Mouse (Mus musculus): ENCODE data around the gene Nrcam.

Nrcam gene

DNA sequence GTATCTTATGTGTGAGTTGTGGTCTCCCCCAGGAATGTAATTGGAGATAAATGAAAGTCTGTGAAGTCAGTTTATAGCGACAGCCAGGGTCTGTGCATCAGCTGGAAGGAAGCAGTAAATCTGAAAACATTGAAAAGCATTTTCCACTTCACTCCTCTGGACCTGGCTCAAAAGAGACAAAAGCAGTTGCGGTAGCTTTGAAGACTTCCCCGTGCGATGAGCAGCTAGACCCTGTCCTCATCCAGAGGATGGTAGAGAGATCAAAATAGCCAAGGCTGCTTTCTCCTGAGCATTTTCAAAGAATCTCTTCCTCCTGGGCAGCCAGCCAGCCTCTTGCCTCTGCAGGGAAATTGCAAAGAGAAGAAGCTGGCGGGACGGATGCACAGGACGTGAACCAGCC, 102.3 kb downstream of the Nrcam start:
- in situ Hi-C loops (cut with MboI; ENCODE audit: low sequenced_read_pairs) = no loop called here

DNA sequence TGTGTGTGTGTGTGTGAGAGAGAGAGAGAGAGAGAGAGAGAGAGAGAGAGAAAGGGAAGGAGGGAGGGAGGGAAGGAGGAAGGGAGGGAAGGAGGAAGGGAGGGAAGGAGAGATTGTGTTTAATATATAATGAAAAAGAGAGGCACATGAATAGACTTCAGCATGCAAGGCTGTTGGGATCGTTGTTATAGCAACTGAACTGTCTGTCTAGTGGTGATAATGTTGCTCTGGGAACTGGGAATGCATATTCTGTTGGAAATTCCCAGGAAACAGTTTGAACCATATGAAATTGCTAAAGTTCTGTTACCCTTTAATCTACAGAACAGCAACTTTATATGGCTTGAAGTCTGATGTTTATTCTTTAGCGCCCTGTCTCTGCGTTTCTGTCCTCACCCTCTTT, 104.0 kb downstream of the Nrcam start:
- in situ Hi-C loops (cut with MboI; ENCODE audit: low sequenced_read_pairs) = no loop called here

DNA sequence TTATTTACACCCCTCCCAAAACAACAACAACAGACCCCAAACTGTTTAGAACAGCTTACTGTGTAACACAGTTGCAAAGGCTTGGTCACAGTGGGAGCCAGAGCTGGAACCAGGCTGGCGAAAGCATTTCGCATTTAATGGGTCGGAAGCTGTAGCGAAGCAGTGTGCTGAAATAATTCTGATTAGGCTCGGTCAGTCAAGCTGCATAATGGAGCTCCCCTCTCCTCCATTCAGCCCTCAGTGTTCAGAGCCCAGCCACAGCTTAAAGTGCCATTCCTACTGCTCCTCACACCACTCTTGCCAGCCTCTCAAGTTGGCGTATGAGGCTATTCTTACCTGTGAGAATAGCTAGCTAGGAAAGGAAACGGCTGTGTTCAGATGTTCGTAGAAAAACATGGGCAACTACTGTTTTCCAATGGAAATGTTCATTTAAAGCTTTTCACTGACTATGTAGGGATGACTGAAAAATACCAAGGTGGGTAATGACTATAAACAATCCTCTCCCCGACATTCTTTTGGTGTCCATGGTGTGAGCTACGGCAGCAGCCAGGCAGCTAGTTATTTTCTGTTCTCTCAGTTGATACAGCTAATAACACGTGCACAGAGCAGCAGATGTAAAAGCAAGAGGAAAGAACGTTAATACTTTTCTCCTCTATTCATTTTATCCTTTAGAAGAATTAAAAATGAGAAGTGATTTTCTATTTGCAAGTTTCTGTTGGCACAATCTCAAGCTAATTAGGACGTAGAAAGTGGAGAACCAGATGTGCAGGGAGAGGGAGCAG, 108.6 kb downstream of the Nrcam start:
- in situ Hi-C loops (cut with MboI; ENCODE audit: low sequenced_read_pairs) = no loop called here

DNA sequence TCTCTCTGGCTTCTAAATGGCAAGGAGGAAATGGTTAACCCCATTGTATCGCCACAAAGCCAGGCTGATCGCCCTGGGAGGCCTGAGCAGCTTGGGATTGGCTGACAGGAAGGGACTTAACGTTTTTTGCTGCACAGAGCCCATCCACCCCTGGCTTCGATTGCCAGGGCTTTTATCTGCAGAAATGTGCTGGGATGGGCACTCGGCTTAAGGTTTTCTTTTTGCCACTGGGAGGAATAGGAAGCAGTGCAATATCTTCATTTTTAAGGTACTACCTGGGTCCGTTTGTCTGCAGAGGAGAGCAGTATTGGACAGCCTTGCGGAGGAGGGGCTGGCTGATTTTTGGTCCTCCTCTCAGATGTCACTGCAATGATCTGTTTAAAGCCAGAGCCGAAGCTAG, 110.2 kb downstream of the Nrcam start:
- in situ Hi-C loops (cut with MboI; ENCODE audit: low sequenced_read_pairs) = no loop called here

DNA sequence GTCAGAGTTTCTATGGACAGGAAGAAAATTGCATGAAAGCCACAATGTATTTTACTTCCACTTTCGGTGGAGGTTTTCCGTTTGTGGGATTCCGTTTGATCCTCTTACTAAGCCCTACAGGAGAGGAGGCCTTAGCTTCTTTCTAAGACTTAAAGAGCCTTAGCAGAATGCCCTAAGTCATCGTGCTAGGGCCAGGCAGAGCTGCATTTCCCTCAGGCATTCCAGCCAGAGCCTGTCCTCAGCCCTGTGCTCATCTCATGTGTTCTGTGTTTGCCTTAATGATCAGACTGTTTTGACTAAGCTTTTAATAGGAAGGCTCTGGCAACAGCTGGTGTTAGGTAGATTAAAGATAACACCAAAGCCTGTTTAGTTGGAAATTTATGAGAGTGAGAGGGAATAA, 111.5 kb downstream of the Nrcam start:
- in situ Hi-C loops (cut with MboI; ENCODE audit: low sequenced_read_pairs) = no loop called here

DNA sequence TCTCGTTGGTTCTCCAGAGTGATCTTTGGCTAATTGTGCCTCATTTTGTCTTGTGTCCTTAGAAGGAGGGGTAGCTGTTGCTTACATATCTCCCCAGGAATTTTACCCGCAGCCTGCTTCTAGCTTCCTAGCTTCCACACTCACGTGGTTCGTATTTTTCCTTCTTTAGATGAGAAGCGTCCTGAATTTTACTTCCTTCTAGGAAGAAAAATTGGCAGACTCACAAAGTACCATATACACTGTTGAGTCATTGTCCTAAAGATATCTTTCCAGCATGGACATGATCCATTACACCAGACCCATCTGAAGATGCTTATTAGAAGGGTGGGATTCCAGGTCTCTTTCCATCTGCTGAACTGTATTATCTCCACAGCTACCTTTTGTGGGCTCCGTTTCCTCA, 122.2 kb downstream of the Nrcam start:
- in situ Hi-C loops (cut with MboI; ENCODE audit: low sequenced_read_pairs) = no loop called here

DNA sequence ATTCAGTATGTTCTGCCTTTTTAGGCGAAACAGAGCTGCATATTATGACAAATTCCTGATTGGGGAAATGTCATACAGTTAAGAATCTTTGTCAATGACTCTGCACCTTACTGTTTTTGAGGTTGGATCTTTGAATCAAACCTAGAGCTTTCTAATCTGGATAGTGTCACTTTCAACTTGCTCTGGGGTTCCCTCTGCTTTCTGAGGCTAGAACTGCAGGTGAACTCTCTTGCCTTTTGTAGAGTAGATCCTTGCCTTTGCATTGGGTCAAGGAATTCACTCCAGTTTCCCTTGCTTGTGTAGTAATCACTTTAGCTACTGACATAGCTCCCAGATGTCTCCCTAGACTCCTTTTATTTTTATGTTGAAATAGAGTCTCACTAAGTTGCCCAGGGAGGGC, 123.1 kb downstream of the Nrcam start:
- in situ Hi-C loops (cut with MboI; ENCODE audit: low sequenced_read_pairs) = no loop called here

DNA sequence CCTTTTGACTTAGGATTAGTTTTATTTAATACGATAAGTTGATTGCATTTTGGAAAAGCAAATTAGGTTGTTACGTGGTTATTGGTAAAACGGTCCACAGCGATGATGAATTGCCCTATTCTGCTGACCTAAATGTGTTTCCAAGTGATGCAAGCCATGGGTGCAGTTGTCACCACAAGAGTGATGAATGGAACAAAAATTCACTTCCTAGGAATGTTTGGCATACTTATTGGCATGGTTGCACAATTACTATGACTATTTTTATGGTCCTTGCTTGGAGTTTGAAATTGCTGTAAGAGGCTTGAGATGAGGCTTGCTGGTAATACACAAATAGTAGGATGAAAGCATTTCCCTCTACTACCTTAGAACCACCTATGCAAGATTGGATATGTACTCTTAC, 125.1 kb downstream of the Nrcam start:
- in situ Hi-C loops (cut with MboI; ENCODE audit: low sequenced_read_pairs) = no loop called here

DNA sequence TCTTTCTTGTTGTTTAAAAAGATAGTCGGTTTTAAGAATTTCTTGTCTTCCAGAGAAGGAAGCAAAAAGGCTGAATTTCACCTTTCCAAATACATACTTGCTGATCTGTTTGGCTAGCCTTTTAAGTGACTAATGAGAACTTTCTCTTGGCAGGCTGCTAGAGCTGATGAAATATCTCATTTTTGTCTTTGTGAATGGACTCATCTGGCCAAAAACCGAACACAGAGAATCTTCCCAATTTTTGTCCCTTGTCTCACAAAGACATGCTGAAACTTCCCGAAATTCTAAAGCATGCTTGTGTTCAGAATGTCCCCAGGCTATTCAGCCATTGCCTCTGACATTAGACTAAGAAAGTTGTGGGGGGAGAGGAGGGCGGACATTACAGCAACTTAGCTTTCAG, 129.3 kb downstream of the Nrcam start:
- in situ Hi-C loops (cut with MboI; ENCODE audit: low sequenced_read_pairs) = no loop called here

DNA sequence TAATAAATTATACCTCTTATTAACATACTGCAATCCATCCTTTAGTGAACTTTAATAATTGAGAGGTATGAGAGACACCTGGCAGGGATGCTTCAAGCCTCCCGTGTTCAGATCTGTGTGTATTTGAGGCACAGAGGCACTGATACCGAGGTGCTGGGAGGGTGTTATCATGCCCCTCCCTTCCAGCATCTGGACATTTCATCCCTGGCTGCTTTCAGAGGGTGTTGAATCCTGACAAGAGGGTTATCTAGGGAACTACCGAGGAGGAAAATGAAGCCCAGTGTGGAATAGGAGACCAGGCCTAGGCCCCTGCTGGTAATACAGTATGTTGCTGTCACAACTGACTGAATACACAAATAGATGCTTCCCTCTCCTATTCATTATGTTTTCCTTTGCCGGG, 133.8 kb downstream of the Nrcam start:
- in situ Hi-C loops (cut with MboI; ENCODE audit: low sequenced_read_pairs) = no loop called here

DNA sequence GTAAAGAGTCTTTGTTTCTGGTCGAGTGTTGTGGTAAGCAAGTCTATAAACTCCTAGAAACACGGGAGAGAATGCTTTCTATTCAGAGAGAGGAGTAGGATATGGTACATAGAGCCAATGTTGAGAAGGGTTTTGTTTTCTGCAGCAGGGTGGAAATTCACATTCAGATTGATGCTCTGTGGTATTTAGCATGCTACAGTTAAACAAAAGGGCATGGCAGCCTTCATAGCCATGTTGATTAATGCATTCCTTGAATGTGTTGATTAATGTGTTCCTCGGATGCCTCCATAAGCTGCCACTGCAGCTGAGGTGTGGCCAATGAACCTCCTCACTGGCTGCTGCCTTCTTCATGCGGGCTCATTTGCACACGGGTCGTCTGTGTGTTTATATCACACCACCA, 134.3 kb downstream of the Nrcam start:
- in situ Hi-C loops (cut with MboI; ENCODE audit: low sequenced_read_pairs) = no loop called here

DNA sequence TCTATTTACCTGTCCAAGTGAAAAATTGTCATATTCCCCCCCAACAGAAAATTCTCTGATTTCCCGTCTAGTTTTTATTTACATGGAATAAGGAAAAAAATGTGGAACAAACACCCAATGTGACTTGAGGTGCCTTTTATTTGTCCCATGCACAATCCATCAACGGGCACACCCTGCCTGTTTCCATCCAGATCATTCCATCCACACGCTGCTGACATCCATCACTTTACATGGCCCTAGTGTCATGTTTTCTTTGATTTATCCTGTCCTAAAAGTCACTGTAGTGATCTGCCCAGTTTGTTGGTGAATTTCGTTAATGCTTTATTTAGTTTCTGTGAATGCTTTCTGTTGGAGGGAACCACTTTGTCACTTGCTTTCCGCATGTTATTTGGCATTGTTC, 142.4 kb downstream of the Nrcam start:
- in situ Hi-C loops (cut with MboI; ENCODE audit: low sequenced_read_pairs) = no loop called here

DNA sequence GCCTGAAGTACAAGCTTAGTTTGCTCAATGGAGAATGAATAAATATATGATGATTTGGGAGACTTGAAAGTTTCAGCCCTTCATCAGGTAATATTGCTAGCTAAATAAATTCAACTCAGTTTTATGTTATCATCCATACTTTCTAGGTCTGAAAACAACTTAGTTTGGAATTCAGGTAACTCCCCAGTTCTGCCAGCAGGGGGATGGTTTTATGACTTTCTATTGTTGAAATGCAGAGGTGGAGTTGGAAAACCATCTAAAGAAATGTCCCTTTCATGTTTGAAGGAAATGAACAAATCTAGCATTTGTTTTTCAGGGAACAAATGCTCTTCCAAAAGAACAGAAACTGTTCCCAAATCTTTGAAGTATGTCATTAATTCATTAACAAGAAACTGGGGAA, 146.7 kb downstream of the Nrcam start:
- in situ Hi-C loops (cut with MboI; ENCODE audit: low sequenced_read_pairs) = no loop called here

DNA sequence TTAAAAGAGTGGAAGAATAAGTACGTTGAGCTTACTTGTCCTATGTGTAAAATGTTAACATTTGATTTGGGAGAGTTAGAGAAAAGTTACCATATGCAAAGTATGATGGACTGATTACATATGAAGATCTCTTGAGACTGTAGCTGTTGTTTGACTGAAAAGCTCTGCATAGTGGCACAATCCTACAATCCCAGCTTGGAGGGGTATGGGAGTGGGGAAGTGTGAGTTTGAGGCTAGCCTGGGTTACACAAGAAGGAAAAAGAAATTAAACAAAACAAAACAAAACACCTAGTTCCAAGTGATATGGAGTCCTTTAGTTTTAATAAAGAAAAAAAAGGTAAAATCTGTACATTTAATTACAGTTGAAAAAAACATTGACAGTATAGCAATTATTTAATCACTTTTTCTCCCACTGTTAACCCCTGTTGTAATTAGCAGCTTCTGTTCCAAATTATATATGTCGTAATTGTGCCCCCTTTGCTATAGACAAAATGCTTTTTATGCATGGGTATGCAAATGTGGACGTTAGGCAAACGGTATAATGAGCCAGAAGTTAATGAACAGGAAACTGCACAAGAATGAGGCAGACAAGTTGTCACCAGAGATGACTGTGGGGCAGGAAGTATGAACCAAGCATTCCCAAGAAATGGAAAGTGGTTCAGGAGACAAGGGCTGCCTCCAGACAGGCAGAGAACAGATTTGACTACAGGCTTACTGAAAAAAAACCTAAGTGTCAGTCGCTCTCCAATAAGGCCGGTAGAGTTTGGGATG, 150.8 kb downstream of the Nrcam start:
- in situ Hi-C loops (cut with MboI; ENCODE audit: low sequenced_read_pairs) = no loop called here

DNA sequence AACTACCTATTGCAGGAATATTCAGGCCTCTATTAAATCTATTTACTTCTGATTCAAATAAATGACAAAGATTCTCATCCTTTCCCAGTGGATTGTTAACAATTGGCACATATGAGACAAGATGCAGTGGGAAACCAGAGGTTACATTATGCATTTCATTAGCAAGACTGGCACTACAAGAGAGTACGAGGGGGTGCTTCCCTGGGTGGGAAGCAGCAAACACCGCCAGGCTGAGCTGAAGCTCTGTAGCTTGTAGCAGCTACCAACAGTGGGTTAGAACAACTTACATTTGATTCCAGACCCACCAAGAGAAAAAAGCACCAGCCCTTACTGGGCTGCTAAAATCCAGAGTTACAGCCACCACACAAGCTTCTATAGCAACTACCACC, 151.3 kb downstream of the Nrcam start:
- in situ Hi-C loops (cut with MboI; ENCODE audit: low sequenced_read_pairs) = no loop called here

DNA sequence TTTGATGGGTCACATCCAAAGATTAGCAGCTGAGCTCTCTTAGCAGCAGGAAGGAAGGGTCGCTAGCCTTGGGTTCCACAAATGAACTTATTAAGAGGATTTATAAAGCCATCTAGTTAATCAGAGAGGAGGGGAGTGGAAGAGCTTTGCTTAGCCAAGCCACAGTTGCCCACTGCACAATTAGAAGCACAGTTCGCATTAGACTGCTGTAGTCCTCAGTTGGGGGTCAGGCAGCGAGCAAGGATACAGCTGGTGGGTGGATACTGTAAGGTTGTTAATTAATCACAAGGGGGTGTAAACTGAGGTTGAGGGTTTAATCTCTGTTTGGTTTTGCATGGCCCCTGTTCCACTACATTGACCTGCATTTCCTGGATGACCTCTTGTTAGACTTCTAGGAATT, 152.7 kb downstream of the Nrcam start:
- in situ Hi-C loops (cut with MboI; ENCODE audit: low sequenced_read_pairs) = no loop called here

DNA sequence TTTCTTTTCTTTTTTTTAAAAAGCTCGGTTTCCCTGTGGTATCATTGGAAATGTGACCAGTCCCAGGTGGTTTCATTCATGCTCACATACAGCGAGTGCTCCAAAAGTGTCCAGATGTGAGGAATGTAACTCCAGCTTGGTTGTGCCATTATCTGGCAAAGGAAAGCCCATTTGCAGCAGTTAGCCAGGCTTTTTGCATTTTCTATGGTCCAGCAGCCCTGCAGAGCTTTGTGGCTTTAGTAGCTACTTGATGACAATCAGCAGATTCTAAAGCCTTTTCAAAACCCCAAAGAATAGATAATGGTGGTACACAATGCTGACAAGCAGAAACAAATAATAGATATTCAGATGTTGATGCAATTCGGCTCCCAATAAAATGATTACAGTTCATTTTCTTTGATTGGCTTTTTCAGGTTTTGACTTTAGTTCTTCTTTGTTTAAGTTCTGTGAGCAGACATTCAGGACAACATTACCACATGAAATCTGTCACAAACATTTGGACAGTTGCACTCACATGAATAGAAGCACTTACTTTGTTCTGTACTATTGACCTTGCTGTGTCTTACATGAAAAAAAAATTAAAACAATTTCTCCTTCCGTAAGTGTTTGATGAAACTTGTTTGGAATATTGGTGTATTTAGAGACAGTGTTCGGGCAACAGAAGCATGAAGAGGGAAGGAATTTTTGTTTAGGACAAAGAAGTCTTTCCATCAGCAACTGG, 164.2 kb downstream of the Nrcam start:
- in situ Hi-C loops (cut with MboI; ENCODE audit: low sequenced_read_pairs) = no loop called here

DNA sequence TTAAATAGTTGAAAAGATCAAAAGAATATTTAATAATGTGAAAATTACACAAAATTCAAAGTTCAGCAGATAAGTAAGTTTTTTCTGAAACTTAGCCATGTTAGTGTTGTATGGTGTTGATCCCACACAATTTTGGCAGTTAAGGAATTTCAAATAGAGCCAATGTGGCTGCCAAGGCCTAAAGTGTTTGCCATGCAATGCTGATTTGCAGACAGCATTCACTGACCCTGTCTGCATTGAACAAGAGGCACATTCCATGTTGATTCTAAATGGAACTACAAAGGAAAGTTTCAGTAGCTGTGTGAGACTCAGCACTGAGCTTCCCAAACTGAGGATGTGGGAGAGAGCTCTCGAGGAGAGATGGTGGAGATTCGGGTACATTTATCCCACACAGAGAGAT, 169.1 kb downstream of the Nrcam start:
- in situ Hi-C loops (cut with MboI; ENCODE audit: low sequenced_read_pairs) = no loop called here

DNA sequence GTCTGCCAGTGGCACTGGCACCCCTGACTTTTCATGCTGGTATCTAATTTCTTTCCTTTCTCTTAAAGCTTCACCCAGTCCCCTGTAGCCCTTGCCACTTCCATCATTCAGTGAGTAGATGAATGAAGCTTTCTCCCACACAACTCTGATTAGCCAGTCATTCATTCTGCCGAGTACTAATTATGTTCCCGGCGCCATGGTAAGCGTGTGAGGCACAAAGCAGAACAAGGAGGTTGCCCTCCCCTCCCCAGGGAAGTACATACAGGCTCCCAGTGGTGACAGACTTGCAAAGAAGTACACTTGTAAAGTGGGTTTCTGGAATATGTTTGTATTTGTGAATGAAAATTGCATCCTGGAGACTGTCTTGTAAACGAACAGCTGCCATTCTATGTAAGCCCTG, 170.2 kb downstream of the Nrcam start:
- in situ Hi-C loops (cut with MboI; ENCODE audit: low sequenced_read_pairs) = no loop called here

DNA sequence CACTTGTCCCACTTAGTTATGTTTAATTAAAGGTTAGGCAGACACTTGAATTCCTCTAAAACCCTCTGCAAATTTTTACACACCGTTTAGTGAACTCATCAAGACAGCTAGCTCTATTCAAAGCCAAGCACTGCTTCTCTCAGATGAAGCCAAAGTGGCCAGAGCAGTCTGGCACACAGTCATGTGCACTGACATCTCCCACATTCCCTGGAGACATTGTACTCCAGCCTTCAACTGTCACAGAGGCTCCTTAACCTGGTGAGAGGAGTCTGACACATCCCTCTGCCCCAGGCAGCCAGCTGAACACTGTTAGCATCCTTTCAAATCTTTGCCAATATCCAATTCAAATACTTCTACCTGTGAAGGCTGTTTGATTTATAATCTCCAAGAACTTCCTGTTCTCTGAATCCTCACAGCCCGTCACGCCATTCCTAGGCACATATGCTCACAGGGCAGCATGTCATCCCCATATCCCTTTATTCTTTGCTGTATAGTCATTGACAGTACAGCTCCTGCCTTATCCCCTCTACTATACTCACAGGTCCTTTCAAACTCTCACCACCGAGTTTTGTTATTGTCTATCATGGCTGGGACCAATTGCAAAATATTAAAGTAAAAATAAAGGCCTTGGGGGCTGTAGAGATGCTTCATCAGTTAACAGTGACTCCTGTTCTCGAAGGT, 173.3 kb downstream of the Nrcam start:
- in situ Hi-C loops (cut with MboI; ENCODE audit: low sequenced_read_pairs) = no loop called here

DNA sequence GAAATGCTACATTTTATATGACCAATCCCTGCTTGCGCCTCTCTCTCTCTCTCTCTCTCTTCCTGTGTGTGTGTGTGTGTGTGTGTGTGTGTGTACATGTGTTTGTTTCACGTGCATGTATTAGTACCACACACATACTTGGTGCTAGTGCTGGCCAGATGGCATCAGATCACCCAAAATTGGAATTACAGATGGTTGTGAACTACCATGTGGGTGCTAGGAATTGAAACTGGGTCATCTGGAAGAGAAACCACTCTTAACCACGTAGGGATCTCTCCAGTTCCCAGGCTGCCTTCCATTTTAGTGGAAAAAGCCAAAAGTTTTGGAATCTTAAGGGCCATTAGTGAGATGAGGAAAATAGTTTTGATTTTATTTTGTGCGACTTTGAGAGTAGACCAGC, 175.1 kb downstream of the Nrcam start:
- in situ Hi-C loops (cut with MboI; ENCODE audit: low sequenced_read_pairs) = no loop called here
